Mouse (Mus musculus): Measurements from ENCODE around the gene Lrsam1. TPM values are rescaled to one million over a fixed set of nuclear protein-coding genes. Genes with fewer than 3 reads are reported as not detected.

Gene Lrsam1
- polyA plus RNA-seq, 1 experiment from 2014 or later, result 7.8 TPM

DNA sequence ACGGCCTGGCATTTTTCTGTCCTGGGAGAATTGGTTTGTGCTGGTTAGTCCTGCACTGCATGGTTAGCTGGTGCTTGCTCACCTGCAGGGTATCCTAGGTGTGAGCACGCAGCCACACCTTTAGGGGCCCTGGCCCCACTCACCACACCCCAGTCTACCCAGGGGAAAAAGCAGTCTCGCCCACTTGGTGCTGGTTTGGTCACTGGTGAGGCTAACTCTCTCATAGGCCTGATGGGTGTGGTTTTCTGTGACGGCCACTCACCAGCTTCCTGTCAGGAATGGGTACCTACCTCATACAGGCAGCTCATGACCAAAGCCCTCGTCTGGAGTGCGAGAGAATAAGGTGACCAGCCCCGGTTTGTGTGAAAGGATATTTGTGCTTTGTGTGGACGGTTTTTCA, 56.1 kb downstream of the Lrsam1 start:
- 0 out of 2 replicates have a peak overlapping the region, but pooled peaks have one; percentile 7 for H3K4me2 ChIP-seq (replicated peaks; ENCODE audit: low read depth, low read length)
- no peaks in the 10 kb centered on the region for H3K9me3 ChIP-seq (ENCODE audit: control insufficient read depth, low read depth, low read length)
- no peaks in the 10 kb centered on the region; the same call in 1 of the 2 replicates for H3K36me3 ChIP-seq (ENCODE audit: control insufficient read depth, insufficient read depth, low read length)
- peak overlapping the region; percentile 66; the same call in 1 of the 2 replicates for H3K27ac ChIP-seq (ENCODE audit: low read length)
- no peak for ATAC-seq (ENCODE audit: insufficient number of reproducible peaks, insufficient read depth, low FRiP score, low read depth)
- H3K27me3 ChIP-seq (ENCODE audit: control insufficient read depth, insufficient read depth, low read length), result no peaks in the 10 kb centered on the region
- H3K9ac ChIP-seq (replicated peaks; ENCODE audit: low read depth, low read length), result no peak overlapping the region
- WGBS, result 79% methylated on average over 8 of the region's 8 CpGs
- no peak overlapping the region for H3K4me3 ChIP-seq (ENCODE audit: low read depth, low read length)
- peaks cover 50% of the 10 kb centered on the region for H3K4me1 ChIP-seq (ENCODE audit: control insufficient read depth, insufficient read depth, low read length)

GRCm38 (mm10) chr2:32904637-32905036, 56.8 kb downstream of the Lrsam1 start:
- no peak overlapping the region for H3K4me3 ChIP-seq (ENCODE audit: low read depth, low read length)
- WGBS, result 77% methylated on average over 5 of the region's 5 CpGs
- peaks cover 51% of the 10 kb centered on the region for H3K4me1 ChIP-seq (ENCODE audit: control insufficient read depth, insufficient read depth, low read length)
- H3K4me2 ChIP-seq (replicated peaks; ENCODE audit: low read depth, low read length), result no peak overlapping the region
- H3K9ac ChIP-seq (replicated peaks; ENCODE audit: low read depth, low read length), result no peak overlapping the region
- H3K27me3 ChIP-seq (ENCODE audit: control insufficient read depth, insufficient read depth, low read length), result no peaks in the 10 kb centered on the region
- H3K36me3 ChIP-seq (ENCODE audit: control insufficient read depth, insufficient read depth, low read length), result no peaks in the 10 kb centered on the region; the same call in none of the 2 replicates
- no peaks in the 10 kb centered on the region for H3K9me3 ChIP-seq (ENCODE audit: control insufficient read depth, low read depth, low read length)
- no peak for ATAC-seq (ENCODE audit: insufficient number of reproducible peaks, insufficient read depth, low FRiP score, low read depth)
- peak overlapping the region; percentile 66; the same call in 1 of the 2 replicates for H3K27ac ChIP-seq (ENCODE audit: low read length)

DNA sequence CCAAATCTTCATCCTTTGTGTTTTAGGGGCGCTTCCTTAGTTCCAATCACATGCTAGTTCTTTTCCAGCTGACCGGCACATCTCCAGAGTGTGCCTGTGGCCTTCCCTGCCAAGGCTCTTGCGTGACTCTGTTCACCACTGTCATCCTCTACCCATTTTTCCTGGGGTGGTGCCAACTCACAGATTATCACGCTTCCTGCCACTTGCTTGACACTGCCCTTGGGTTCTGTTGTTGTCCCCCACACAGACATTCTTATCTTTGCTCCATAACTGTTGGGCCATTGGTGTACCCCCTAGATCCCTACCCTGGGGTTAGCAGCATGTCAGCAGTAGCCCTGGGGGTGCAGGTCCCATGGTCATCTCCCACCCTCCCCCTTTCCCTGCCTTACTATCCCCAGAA, 57.9 kb downstream of the Lrsam1 start:
- H3K9ac ChIP-seq (replicated peaks; ENCODE audit: low read depth, low read length), result no peak overlapping the region
- no peak overlapping the region for H3K4me2 ChIP-seq (replicated peaks; ENCODE audit: low read depth, low read length)
- H3K27ac ChIP-seq (ENCODE audit: low read length), result no peak overlapping the region
- ATAC-seq (ENCODE audit: insufficient number of reproducible peaks, insufficient read depth, low FRiP score, low read depth), result no peak
- H3K36me3 ChIP-seq (ENCODE audit: control insufficient read depth, insufficient read depth, low read length), result no peaks in the 10 kb centered on the region; the same call in none of the 2 replicates
- H3K27me3 ChIP-seq (ENCODE audit: control insufficient read depth, insufficient read depth, low read length), result no peaks in the 10 kb centered on the region
- H3K4me1 ChIP-seq (ENCODE audit: control insufficient read depth, insufficient read depth, low read length), result peaks cover 49% of the 10 kb centered on the region
- no peak overlapping the region for H3K4me3 ChIP-seq (ENCODE audit: low read depth, low read length)
- H3K9me3 ChIP-seq (ENCODE audit: control insufficient read depth, low read depth, low read length), result no peaks in the 10 kb centered on the region
- 90% methylated on average over 4 of the region's 4 CpGs for WGBS

DNA sequence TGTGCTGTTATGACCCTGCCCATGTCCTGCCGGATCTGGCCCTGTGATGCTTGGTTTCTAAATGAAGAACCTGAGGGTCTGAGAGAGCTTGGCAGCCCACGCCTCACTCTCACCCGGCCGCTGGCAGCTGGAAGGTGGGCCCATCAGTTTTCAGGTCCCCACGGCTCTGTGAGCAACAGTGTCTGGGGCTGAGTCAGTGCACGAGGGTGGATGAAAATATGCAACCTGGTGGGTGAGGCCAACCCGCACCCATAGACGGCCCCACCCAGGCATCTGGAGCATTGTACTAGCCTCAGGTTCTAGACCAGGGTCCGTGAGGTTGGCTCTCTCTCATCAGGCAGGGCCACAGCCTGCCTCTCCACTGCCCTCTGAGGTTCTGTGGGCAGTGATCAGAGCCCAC, 59.3 kb downstream of the Lrsam1 start:
- no peak for ATAC-seq (ENCODE audit: insufficient number of reproducible peaks, insufficient read depth, low FRiP score, low read depth)
- 88% methylated on average over 9 of the region's 9 CpGs for WGBS
- Histone ChIP-seq H3K4me3 (ENCODE audit: low read depth, low read length) (no peak overlapping the region), H3K4me2 (replicated peaks; ENCODE audit: low read depth, low read length) (no peak overlapping the region), H3K9ac (replicated peaks; ENCODE audit: low read depth, low read length) (no peak overlapping the region), H3K9me3 (ENCODE audit: control insufficient read depth, low read depth, low read length) (no peaks in the 10 kb centered on the region), H3K36me3 (ENCODE audit: control insufficient read depth, insufficient read depth, low read length) (no peaks in the 10 kb centered on the region; the same call in none of the 2 replicates), H3K27me3 (ENCODE audit: control insufficient read depth, insufficient read depth, low read length) (no peaks in the 10 kb centered on the region), H3K27ac (ENCODE audit: low read length) (no peak overlapping the region), H3K4me1 (ENCODE audit: control insufficient read depth, insufficient read depth, low read length) (peaks cover 48% of the 10 kb centered on the region)

DNA sequence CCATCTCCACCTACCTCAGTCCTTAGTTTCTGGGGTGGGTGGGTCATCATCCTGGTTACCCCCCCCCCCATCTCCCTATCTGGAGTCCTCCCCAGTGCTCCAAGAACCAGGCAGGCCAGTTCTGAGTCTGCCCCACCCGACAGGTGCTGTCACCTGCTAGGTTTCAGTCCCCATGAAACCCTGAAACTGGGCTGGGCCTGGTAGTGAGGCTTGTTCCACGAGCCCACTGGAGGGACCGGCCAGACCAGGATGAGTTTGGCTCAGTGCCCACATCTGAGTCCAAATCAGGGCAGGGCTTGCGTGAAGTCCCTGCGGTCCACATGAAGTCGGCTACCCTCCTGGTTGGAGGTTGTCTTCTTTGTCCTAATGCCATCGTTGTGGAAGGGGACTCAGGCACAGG, 62.4 kb downstream of the Lrsam1 start:
- H3K27ac ChIP-seq (ENCODE audit: low read length), result peak overlapping the region; percentile 69; the same call in 1 of the 2 replicates
- no peak overlapping the region; the same call in 1 of the 2 replicates for H3K4me2 ChIP-seq (replicated peaks; ENCODE audit: low read depth, low read length)
- peaks cover 45% of the 10 kb centered on the region for H3K4me1 ChIP-seq (ENCODE audit: control insufficient read depth, insufficient read depth, low read length)
- 49% methylated on average over 7 of the region's 7 CpGs for WGBS
- no peaks in the 10 kb centered on the region for H3K27me3 ChIP-seq (ENCODE audit: control insufficient read depth, insufficient read depth, low read length)
- no peaks in the 10 kb centered on the region; the same call in 1 of the 2 replicates for H3K36me3 ChIP-seq (ENCODE audit: control insufficient read depth, insufficient read depth, low read length)
- ATAC-seq (ENCODE audit: insufficient number of reproducible peaks, insufficient read depth, low FRiP score, low read depth), result peak; percentile 59
- no peak overlapping the region for H3K4me3 ChIP-seq (ENCODE audit: low read depth, low read length)
- no peak overlapping the region for H3K9ac ChIP-seq (replicated peaks; ENCODE audit: low read depth, low read length)
- H3K9me3 ChIP-seq (ENCODE audit: control insufficient read depth, low read depth, low read length), result no peaks in the 10 kb centered on the region

GRCm38 (mm10) chr2:32896507-32897147, 64.8 kb downstream of the Lrsam1 start:
- Histone ChIP-seq H3K27me3 (ENCODE audit: control insufficient read depth, insufficient read depth, low read length) (no peaks in the 10 kb centered on the region), H3K9me3 (ENCODE audit: control insufficient read depth, low read depth, low read length) (no peaks in the 10 kb centered on the region), H3K4me1 (ENCODE audit: control insufficient read depth, insufficient read depth, low read length) (peaks cover 38% of the 10 kb centered on the region), H3K27ac (ENCODE audit: low read length) (peak overlapping the region; percentile 52; the same call in 1 of the 2 replicates), H3K4me3 (ENCODE audit: low read depth, low read length) (no peak overlapping the region), H3K36me3 (ENCODE audit: control insufficient read depth, insufficient read depth, low read length) (no peaks in the 10 kb centered on the region; the same call in 1 of the 2 replicates), H3K9ac (replicated peaks; ENCODE audit: low read depth, low read length) (no peak overlapping the region), H3K4me2 (replicated peaks; ENCODE audit: low read depth, low read length) (no peak overlapping the region)
- WGBS, result 63% methylated on average over 10 of the region's 10 CpGs
- no peak for ATAC-seq (ENCODE audit: insufficient number of reproducible peaks, insufficient read depth, low FRiP score, low read depth)

GRCm38 (mm10) chr2:32895606-32896106, 65.8 kb downstream of the Lrsam1 start:
- ATAC-seq (ENCODE audit: insufficient number of reproducible peaks, insufficient read depth, low FRiP score, low read depth), result peak; percentile 77
- WGBS, result 31% methylated on average over 8 of the region's 8 CpGs
- Histone ChIP-seq H3K9me3 (ENCODE audit: control insufficient read depth, low read depth, low read length) (no peaks in the 10 kb centered on the region), H3K27me3 (ENCODE audit: control insufficient read depth, insufficient read depth, low read length) (no peaks in the 10 kb centered on the region), H3K9ac (replicated peaks; ENCODE audit: low read depth, low read length) (no peak overlapping the region), H3K4me3 (ENCODE audit: low read depth, low read length) (no peak overlapping the region), H3K4me2 (replicated peaks; ENCODE audit: low read depth, low read length) (no peak overlapping the region), H3K27ac (ENCODE audit: low read length) (peak overlapping the region; percentile 52; the same call in 1 of the 2 replicates), H3K4me1 (ENCODE audit: control insufficient read depth, insufficient read depth, low read length) (peaks cover 45% of the 10 kb centered on the region), H3K36me3 (ENCODE audit: control insufficient read depth, insufficient read depth, low read length) (no peaks in the 10 kb centered on the region; the same call in 1 of the 2 replicates)

GRCm38 (mm10) chr2:32894097-32894496, 67.3 kb downstream of the Lrsam1 start:
- no peak overlapping the region for H3K4me2 ChIP-seq (replicated peaks; ENCODE audit: low read depth, low read length)
- ATAC-seq (ENCODE audit: insufficient number of reproducible peaks, insufficient read depth, low FRiP score, low read depth), result no peak
- H3K27me3 ChIP-seq (ENCODE audit: control insufficient read depth, insufficient read depth, low read length), result no peaks in the 10 kb centered on the region
- peaks cover 41% of the 10 kb centered on the region for H3K4me1 ChIP-seq (ENCODE audit: control insufficient read depth, insufficient read depth, low read length)
- H3K9me3 ChIP-seq (ENCODE audit: control insufficient read depth, low read depth, low read length), result no peaks in the 10 kb centered on the region
- H3K36me3 ChIP-seq (ENCODE audit: control insufficient read depth, insufficient read depth, low read length), result no peaks in the 10 kb centered on the region
- WGBS, result 77% methylated on average over 2 of the region's 2 CpGs
- no peak overlapping the region for H3K9ac ChIP-seq (replicated peaks; ENCODE audit: low read depth, low read length)
- no peak overlapping the region for H3K27ac ChIP-seq (ENCODE audit: low read length)
- H3K4me3 ChIP-seq (ENCODE audit: low read depth, low read length), result no peak overlapping the region

Measured in stomach, embryonic 14.5 days (tissue).